Mouse (Mus musculus) limb, embryonic 15.5 days (tissue): Measurements from ENCODE around the gene Rnf31. TPM values are rescaled to one million over a fixed set of nuclear protein-coding genes. Genes with fewer than 3 reads are reported as not detected.
A peak's percentile ranks its signal among the peaks of the same experiment; 100 is the strongest.

Experiments
- ATAC-seq: fragments of 200-750 bp; cut with Nextera tagmentation; 2 replicates; pipeline ENCODE4 v1.8.0; 2017; ENCODE audit warnings: low read depth, moderate TSS enrichment; ENCODE audit not compliant: insufficient number of reproducible peaks, low FRiP score, low TSS enrichment
- H3K27ac ChIP-seq: fragments of 300-500 bp; sonication (generic); 2 replicates; pipeline ENCODE4 v1.5.1; 2015; ENCODE audit warnings: moderate library complexity, mild to moderate bottlenecking, inconsistent platforms
- H3K27me3 ChIP-seq: fragments of 300-500 bp; sonication (generic); 2 replicates; pipeline ENCODE4 v1.6.1; 2015; ENCODE audit warnings: inconsistent platforms
- H3K36me3 ChIP-seq: fragments of 300-500 bp; sonication (generic); 2 replicates; pipeline ENCODE4 v1.6.1; 2015; ENCODE audit warnings: inconsistent platforms
- H3K4me1 ChIP-seq: fragments of 300-500 bp; sonication (generic); 2 replicates; pipeline ENCODE4 v1.6.1; 2015; ENCODE audit warnings: inconsistent platforms
- H3K4me2 ChIP-seq: fragments of 300-500 bp; sonication (generic); 2 replicates; pipeline ENCODE4 v1.6.1; 2015; ENCODE audit warnings: mild to moderate bottlenecking, inconsistent platforms
- H3K4me3 ChIP-seq: fragments of 300-500 bp; sonication (generic); 2 replicates; pipeline ENCODE4 v1.5.1; 2015; ENCODE audit warnings: mild to moderate bottlenecking, inconsistent platforms
- H3K9ac ChIP-seq: fragments of 300-500 bp; sonication (generic); 2 replicates; pipeline ENCODE4 v1.6.1; 2015; ENCODE audit warnings: inconsistent platforms
- H3K9me3 ChIP-seq: fragments of 300-500 bp; sonication (generic); 2 replicates; pipeline ENCODE4 v1.6.1; 2016; ENCODE audit warnings: inconsistent platforms
- WGBS: fragments of 180-500 bp; shearing (Covaris S2); methylation state at CpG from one replicate; pipeline ENCODE4 v1.1.7; 2015; 5-methylcytosine and 5-hydroxymethylcytosine counted together
- polyA plus RNA-seq: library from polyadenylated mRNA; unstranded; fragments of >200 nt; fragmentation: Nextera tagmentation; extraction: Ambion mirVana; gene quantifications from 2 replicates; pipeline ENCODE4 v1.2.1, GENCODE M21; 2015

Rnf31 gene
- polyA plus RNA-seq, 1 experiment from 2014 or later, result 20.6 TPM

GRCm38 (mm10) chr14:55578668-55579269 lies 12.7 kb upstream of the Rnf31 start:
- peak overlapping the region; percentile 73 for H3K4me2 ChIP-seq
- no peak for ATAC-seq
- peak overlapping the region; percentile 84 for H3K27ac ChIP-seq
- peaks cover 10% of the 10 kb centered on the region for H3K4me1 ChIP-seq
- H3K9ac ChIP-seq, result peak overlapping the region; percentile 76
- H3K9me3 ChIP-seq, result no peaks in the 10 kb centered on the region
- 30% methylated on average over 6 of the region's 6 CpGs for WGBS
- peaks cover 21% of the 10 kb centered on the region for H3K36me3 ChIP-seq
- H3K27me3 ChIP-seq, result no peaks in the 10 kb centered on the region
- peak overlapping the region; percentile 60 for H3K4me3 ChIP-seq

- H3K27me3 ChIP-seq, result no peaks in the 10 kb centered on the region
- WGBS, result 88% methylated on average over 23 of the region's 23 CpGs
- no peak overlapping the region for H3K27ac ChIP-seq
- no peak overlapping the region for H3K9ac ChIP-seq
- peaks cover 21% of the 10 kb centered on the region for H3K36me3 ChIP-seq
- no peak overlapping the region for H3K4me2 ChIP-seq
- peaks cover 12% of the 10 kb centered on the region for H3K4me1 ChIP-seq
- no peak for ATAC-seq
- no peaks in the 10 kb centered on the region for H3K9me3 ChIP-seq
- no peak overlapping the region for H3K4me3 ChIP-seq
Measured at GRCm38 (mm10) chr14:55579511-55580496, 11.7 kb upstream of the Rnf31 start.

GRCm38 (mm10) chr14:55580731-55581130 lies 10.8 kb upstream of the Rnf31 start:
- ATAC-seq, result no peak
- peaks cover 21% of the 10 kb centered on the region for H3K36me3 ChIP-seq
- no peaks in the 10 kb centered on the region for H3K9me3 ChIP-seq
- no peaks in the 10 kb centered on the region for H3K27me3 ChIP-seq
- no peak overlapping the region for H3K4me2 ChIP-seq
- no peak overlapping the region for H3K27ac ChIP-seq
- WGBS, result 91% methylated on average over 16 of the region's 16 CpGs
- H3K9ac ChIP-seq, result no peak overlapping the region
- H3K4me1 ChIP-seq, result peaks cover 21% of the 10 kb centered on the region
- no peak overlapping the region for H3K4me3 ChIP-seq

GRCm38 (mm10) chr14:55581981-55582681 lies 9.4 kb upstream of the Rnf31 start:
- Histone ChIP-seq H3K4me2 (no peak overlapping the region), H3K36me3 (peaks cover 24% of the 10 kb centered on the region), H3K9me3 (no peaks in the 10 kb centered on the region), H3K9ac (no peak overlapping the region), H3K27me3 (no peaks in the 10 kb centered on the region), H3K4me1 (peaks cover 18% of the 10 kb centered on the region), H3K27ac (no peak overlapping the region), H3K4me3 (no peak overlapping the region)
- WGBS, result 63% methylated on average over 9 of the region's 9 CpGs
- no peak for ATAC-seq

GRCm38 (mm10) chr14:55584303-55584701 lies 7.2 kb upstream of the Rnf31 start:
- 38% methylated on average over 5 of the region's 5 CpGs for WGBS
- Histone ChIP-seq H3K4me2 (peak overlapping the region; percentile 86), H3K9ac (no peak overlapping the region), H3K27ac (no peak overlapping the region), H3K27me3 (no peaks in the 10 kb centered on the region), H3K36me3 (peaks cover 39% of the 10 kb centered on the region), H3K9me3 (no peaks in the 10 kb centered on the region), H3K4me1 (peaks cover 15% of the 10 kb centered on the region), H3K4me3 (peak overlapping the region; percentile 51)
- no peak for ATAC-seq

GRCm38 (mm10) chr14:55584702-55585565 lies 6.6 kb upstream of the Rnf31 start, which contains the start of gene Emc9:
Emc9 (minus strand) TSS chr14:55585302.
- no peaks in the 10 kb centered on the region for H3K9me3 ChIP-seq
- H3K9ac ChIP-seq, result peak within 1 kb of the TSS; percentile 26
- WGBS, result 3% methylated on average over 38 of the region's 43 CpGs
- peaks cover 19% of the 10 kb centered on the region for H3K4me1 ChIP-seq
- peaks cover 38% of the 10 kb centered on the region for H3K36me3 ChIP-seq
- H3K4me3 ChIP-seq, result peak within 1 kb of the TSS; percentile 51
- 0 out of 2 replicates have a peak within 1 kb of the TSS, but pooled peaks have one; percentile 19 for H3K27ac ChIP-seq
- H3K27me3 ChIP-seq, result no peaks in the 10 kb centered on the region
- peak; percentile 53; the same call in 1 of the 2 replicates for ATAC-seq
- H3K4me2 ChIP-seq, result peak within 1 kb of the TSS; percentile 86

- no peak overlapping the region for H3K9ac ChIP-seq
- no peaks in the 10 kb centered on the region for H3K9me3 ChIP-seq
- H3K4me2 ChIP-seq, result peak overlapping the region; percentile 86
- H3K4me1 ChIP-seq, result peaks cover 23% of the 10 kb centered on the region
- WGBS, result 49% methylated on average over 6 of the region's 6 CpGs
- peaks cover 32% of the 10 kb centered on the region for H3K36me3 ChIP-seq
- no peaks in the 10 kb centered on the region for H3K27me3 ChIP-seq
- no peak for ATAC-seq
- peak overlapping the region; percentile 51; the same call in 1 of the 2 replicates for H3K4me3 ChIP-seq
- H3K27ac ChIP-seq, result no peak overlapping the region
Measured at GRCm38 (mm10) chr14:55585566-55585960, 5.9 kb upstream of the Rnf31 start.

- 92% methylated on average over 2 of the region's 2 CpGs for WGBS
- no peak overlapping the region for H3K4me2 ChIP-seq
- H3K36me3 ChIP-seq, result peaks cover 26% of the 10 kb centered on the region
- peaks cover 23% of the 10 kb centered on the region for H3K4me1 ChIP-seq
- H3K27ac ChIP-seq, result no peak overlapping the region
- H3K9ac ChIP-seq, result no peak overlapping the region
- no peak for ATAC-seq
- no peak overlapping the region for H3K4me3 ChIP-seq
- no peaks in the 10 kb centered on the region for H3K9me3 ChIP-seq
- no peaks in the 10 kb centered on the region for H3K27me3 ChIP-seq
Measured at GRCm38 (mm10) chr14:55586149-55586548, 5.4 kb upstream of the Rnf31 start.

GRCm38 (mm10) chr14:55589271-55589670 lies 2.2 kb upstream of the Rnf31 start:
- peaks cover 41% of the 10 kb centered on the region for H3K4me1 ChIP-seq
- no peaks in the 10 kb centered on the region for H3K9me3 ChIP-seq
- H3K36me3 ChIP-seq, result peaks cover 26% of the 10 kb centered on the region
- WGBS, result 94% methylated on average over 5 of the region's 5 CpGs
- no peak for ATAC-seq
- no peaks in the 10 kb centered on the region for H3K27me3 ChIP-seq
- no peak overlapping the region for H3K4me2 ChIP-seq
- H3K27ac ChIP-seq, result no peak overlapping the region
- H3K9ac ChIP-seq, result no peak overlapping the region
- H3K4me3 ChIP-seq, result no peak overlapping the region

- H3K4me2 ChIP-seq, result peak overlapping the region; percentile 88
- peak overlapping the region; percentile 51; the same call in 1 of the 2 replicates for H3K9ac ChIP-seq
- H3K4me1 ChIP-seq, result peaks cover 37% of the 10 kb centered on the region
- H3K9me3 ChIP-seq, result no peaks in the 10 kb centered on the region
- ATAC-seq, result no peak
- H3K36me3 ChIP-seq, result peaks cover 33% of the 10 kb centered on the region
- 77% methylated on average over 11 of the region's 11 CpGs for WGBS
- H3K27me3 ChIP-seq, result no peaks in the 10 kb centered on the region
- H3K4me3 ChIP-seq, result peak overlapping the region; percentile 79
- H3K27ac ChIP-seq, result peak overlapping the region; percentile 97
Measured at GRCm38 (mm10) chr14:55589771-55590448, 1.6 kb upstream of the Rnf31 start.
